Mouse (Mus musculus) spleen, adult 2 months (tissue): ENCODE measurements around the gene Nfia.

Experiments used
- CTCF ChIP-seq: fragments of 200-500 bp; IDR thresholded peaks from 2 replicates; pipeline ENCODE4 v1.5.1; 2011; ENCODE audit warnings: mild to moderate bottlenecking, inconsistent platforms; ENCODE audit not compliant: insufficient read depth, insufficient read length, insufficient replicate concordance; ENCODE audit errors: extremely low read depth
- POLR2A ChIP-seq: fragments of 200-500 bp; IDR thresholded peaks from 2 replicates; pipeline ENCODE4 v1.6.1; 2011; ENCODE audit warnings: low read depth, low read length, inconsistent platforms

DNA sequence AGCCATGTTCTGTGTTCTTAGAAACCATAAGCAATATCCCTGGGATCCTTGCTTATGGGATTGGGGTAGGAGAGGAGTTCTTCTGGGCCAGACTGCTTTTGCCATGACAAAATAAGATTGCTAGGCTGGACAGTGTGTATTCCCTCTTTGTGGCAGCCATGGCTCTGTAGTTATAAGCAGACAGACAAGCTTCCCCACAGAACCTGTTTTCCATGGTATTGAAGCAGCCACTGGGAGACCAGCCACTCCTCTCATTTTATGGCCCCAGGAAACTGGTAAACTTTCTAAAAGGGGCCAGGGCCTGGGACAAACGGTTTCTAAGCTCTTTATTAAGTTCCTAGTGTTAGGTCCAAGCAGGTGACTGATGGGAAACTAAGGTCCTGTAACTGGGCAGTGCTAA lies 309.4 kb downstream of the Nfia start:
- no peak for TF ChIP-seq POLR2A
- TF ChIP-seq CTCF = no peak
